Mouse (Mus musculus) megakaryocyte-erythroid progenitor cell, adult 5 weeks (primary cell): ENCODE measurements around the gene Rad17. TPM values are rescaled to one million over a fixed set of nuclear protein-coding genes. Genes with fewer than 3 reads are reported as not detected.

Source experiments
- polyA plus RNA-seq: library from polyadenylated mRNA; stranded (reverse); fragments of >175 nt; gene quantifications from 2 replicates; pipeline ENCODE4 v1.2.3, GENCODE M21; 2012

The Rad17 gene
- polyA plus RNA-seq = 8.6 and 9.1 TPM in 2 replicates

GRCm38 (mm10) chr13:100650550-100651438 is at the start of gene Rad17, which contains the start of gene Ak6:
TSS of gene Rad17 (minus strand) at chr13:100651051.
TSS of gene Ak6 (plus strand) at chr13:100650979.

GRCm38 (mm10) chr13:100669291-100670022 is 18.6 kb upstream of the Rad17 start, which contains the start of gene Ccdc125:
TSS of gene Ccdc125 (plus strand) at chr13:100669717.

GRCm38 (mm10) chr13:100651439-100652186 is 762 bp upstream of the Rad17 start, which contains the start of gene Taf9:
TSS of gene Taf9 (plus strand) at chr13:100651579.

GRCm38 (mm10) chr13:100616181-100617087 is 34.4 kb downstream of the Rad17 start, which contains the start of gene Marveld2:
TSS of gene Marveld2 (minus strand) at chr13:100616971.

Other genes with a start within 250 kb of the Rad17 start
- gene Naip1, start 198.2 kb downstream of the Rad17 start, polyA plus RNA-seq = 0.02 TPM in 1 of 2 replicates, not detected in the other
- 25.0 and 29.8 TPM in 2 replicates for gene Gtf2h2, start 158.5 kb downstream of the Rad17 start, polyA plus RNA-seq
- gene Ocln, start 98.3 kb downstream of the Rad17 start, polyA plus RNA-seq = 0.11 TPM in 1 of 2 replicates, not detected in the other
- 0.33 and 0.56 TPM in 2 replicates for gene Marveld2, start 34.1 kb downstream of the Rad17 start, polyA plus RNA-seq
- 52.9 and 56.8 TPM in 2 replicates for gene Ak6, start 72 bp downstream of the Rad17 start, polyA plus RNA-seq
- gene Taf9, start 528 bp upstream of the Rad17 start, polyA plus RNA-seq = 20.1 and 27.7 TPM in 2 replicates
- 3.4 and 3.7 TPM in 2 replicates for gene Ccdc125, start 18.7 kb upstream of the Rad17 start, polyA plus RNA-seq
- 9.2 and 9.8 TPM in 2 replicates for gene Cdk7, start 79.9 kb upstream of the Rad17 start, polyA plus RNA-seq
- gene Mrps36, start 93.6 kb upstream of the Rad17 start, polyA plus RNA-seq = 88.9 and 94.7 TPM in 2 replicates
- gene Cenph, start 124.8 kb upstream of the Rad17 start, polyA plus RNA-seq = 22.1 and 22.7 TPM in 2 replicates
- gene Ccnb1, start 135.5 kb upstream of the Rad17 start, polyA plus RNA-seq = 1.7 and 2.6 TPM in 2 replicates
- gene Slc30a5, start 182.4 kb upstream of the Rad17 start, polyA plus RNA-seq = 9.1 and 9.8 TPM in 2 replicates